Mouse (Mus musculus): ENCODE data around the gene Mapk11.

DNA sequence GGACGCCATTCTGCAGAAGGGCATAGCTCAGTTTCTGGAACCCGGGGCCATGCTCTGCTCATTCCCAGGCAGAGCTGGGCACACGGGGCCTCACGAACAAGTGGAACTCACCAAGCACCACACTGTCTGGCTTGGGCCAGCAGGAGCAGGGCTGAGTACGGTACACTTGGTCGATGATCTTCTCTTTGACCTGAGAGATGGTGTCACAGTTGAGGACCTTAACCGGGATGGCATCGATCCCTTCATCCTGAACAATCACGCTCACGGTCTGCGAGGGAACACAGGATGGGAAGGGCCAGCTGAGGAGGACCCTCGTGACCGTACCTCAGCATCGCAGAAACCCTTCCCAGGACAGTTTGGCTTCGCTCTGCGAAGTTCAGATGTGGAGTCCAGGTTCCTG is 9.1 kb upstream of the Mapk11 start:
- no peak for TF ChIP-seq CTCF (conservative IDR thresholded peaks at IDR 0.05; ENCODE audit: insufficient read depth, insufficient read length, low read depth, low read length)
- TF ChIP-seq POLR2A (IDR thresholded peaks at IDR 0.05; ENCODE audit: low read depth, low read length) = no peak

Measured in kidney, adult 2 months (tissue).